Mouse (Mus musculus) lung, adult 2 months (tissue): Measurements from ENCODE around the gene Rxfp1. TPM values are rescaled to one million over a fixed set of nuclear protein-coding genes. Genes with fewer than 3 reads are reported as not detected.

ENCODE experiments used
- DNase-seq: peaks from one replicate; pipeline ENCODE4 v3.0.0; 2022
- H3K4me1 ChIP-seq: fragments of 200-500 bp; 2 replicates; pipeline ENCODE4 v1.6.1; 2011; ENCODE audit warnings: low read length; ENCODE audit not compliant: control insufficient read depth, insufficient read depth
- H3K4me3 ChIP-seq: fragments of 200-500 bp; replicated peaks from 2 replicates; pipeline ENCODE3; 2011; ENCODE audit warnings: low read depth, mild to moderate bottlenecking, control low read depth, low read length; ENCODE audit errors: extremely low read depth
- CTCF ChIP-seq: fragments of 200-500 bp; IDR thresholded peaks from 2 replicates; pipeline ENCODE4 v1.5.1; 2011; ENCODE audit warnings: mild to moderate bottlenecking, low read length, control low read depth; ENCODE audit not compliant: insufficient read depth
- POLR2A ChIP-seq: fragments of 200-500 bp; IDR thresholded peaks from 2 replicates; pipeline ENCODE4 v1.6.1; 2011; ENCODE audit warnings: low read depth, mild to moderate bottlenecking, control low read depth, low read length, borderline replicate concordance; ENCODE audit errors: extremely low read depth
- WGBS: fragments of 180-500 bp; shearing (Covaris S2); methylation state at CpG from one replicate; pipeline ENCODE4 v1.1.7; 2018; 5-methylcytosine and 5-hydroxymethylcytosine counted together
- polyA plus RNA-seq: library from polyadenylated mRNA; depleted of rRNA; stranded (reverse); fragments of >200 nt; gene quantifications from 2 replicates; pipeline ENCODE4 v1.2.3, GENCODE M21; 2012; rRNA removed

The Rxfp1 gene
- polyA plus RNA-seq, 1 experiment, result 0.36 TPM

DNA sequence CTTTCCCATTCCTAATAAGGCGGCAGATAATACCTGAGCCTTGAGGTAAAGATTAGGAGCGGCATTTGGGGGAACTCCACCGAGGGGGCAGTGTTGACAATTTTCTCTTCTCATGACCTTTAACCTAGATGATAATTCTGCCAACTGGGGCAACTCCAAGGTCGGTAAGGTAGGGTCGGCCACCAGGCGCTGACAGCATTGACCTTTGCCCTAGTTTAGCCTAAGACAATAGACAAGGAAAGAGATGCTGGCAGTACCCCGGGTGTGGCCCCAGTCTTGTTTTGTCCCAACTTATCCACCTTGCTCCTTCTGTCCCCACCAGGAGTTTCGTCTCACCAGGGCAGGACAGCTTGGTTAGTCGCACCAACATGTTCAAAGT is 109.5 kb downstream of the Rxfp1 start:
- WGBS, result under 1% methylated on average over 9 of the region's 9 CpGs
- H3K4me3 ChIP-seq, result peak overlapping the region; percentile 81
- no peak for TF ChIP-seq CTCF
- TF ChIP-seq POLR2A, result no peak
- H3K4me1 ChIP-seq, result peaks cover 3% of the 10 kb centered on the region; the same call in 1 of the 2 replicates
- DNase-seq, result no peak

DNA sequence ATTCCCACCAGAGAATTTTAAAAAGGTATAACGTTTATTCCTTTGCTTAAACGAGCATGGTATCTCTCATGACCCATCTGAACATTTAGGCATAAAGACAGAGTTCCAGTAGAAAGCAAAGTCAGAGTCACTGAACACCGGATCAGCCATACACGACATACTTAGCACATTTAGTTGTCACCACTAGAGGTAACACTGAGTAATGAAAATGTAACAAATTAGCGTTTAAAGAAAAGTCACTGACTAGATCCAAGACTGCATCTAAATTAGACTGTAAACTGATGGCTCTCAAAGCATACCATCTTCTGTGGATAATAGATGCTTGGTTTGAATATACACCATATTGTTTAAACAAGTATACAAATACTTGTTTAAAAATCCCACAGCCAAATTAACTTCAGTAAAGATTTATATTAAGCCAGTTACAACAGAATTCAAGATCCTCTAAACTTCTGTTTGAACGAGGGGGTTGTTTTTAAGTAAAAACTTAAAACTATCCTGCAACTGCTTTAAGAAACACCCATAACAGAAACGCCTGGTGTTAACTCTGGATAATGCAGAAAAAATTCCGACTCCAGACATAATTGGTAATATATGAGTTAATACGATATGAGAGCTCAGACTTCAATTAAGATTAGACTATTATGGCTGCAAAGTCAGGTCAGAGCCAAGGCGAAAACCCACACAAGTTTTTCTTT is 110.0 kb downstream of the Rxfp1 start:
- 12% methylated on average over 10 of the region's 10 CpGs for WGBS
- no peak for TF ChIP-seq POLR2A
- TF ChIP-seq CTCF, result no peak
- H3K4me3 ChIP-seq, result peak overlapping the region; percentile 81
- peaks cover 3% of the 10 kb centered on the region; the same call in 1 of the 2 replicates for H3K4me1 ChIP-seq
- DNase-seq, result no peak

DNA sequence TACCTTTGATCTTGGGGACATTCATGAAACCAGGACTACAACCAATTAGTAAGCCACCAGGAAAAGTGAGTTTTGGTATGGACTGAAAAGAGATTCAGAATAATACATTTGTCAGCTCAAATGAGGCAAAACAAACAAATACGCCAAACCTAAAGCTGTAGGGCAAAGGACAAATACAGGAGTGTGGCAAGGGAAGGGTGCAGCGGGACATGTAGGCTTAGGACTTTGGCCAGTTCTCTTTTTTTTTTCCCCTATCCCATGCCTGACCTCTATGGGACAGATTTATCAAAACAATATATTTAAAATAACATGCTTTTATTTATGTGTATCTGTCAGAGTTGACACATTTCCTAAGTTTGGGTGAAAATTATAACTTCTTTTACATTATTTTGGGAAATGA is 127.8 kb downstream of the Rxfp1 start:
- DNase-seq, result no peak
- TF ChIP-seq CTCF, result no peak
- TF ChIP-seq POLR2A, result no peak
- Histone ChIP-seq H3K4me1 (no peaks in the 10 kb centered on the region), H3K4me3 (no peak overlapping the region)
- WGBS, result 91% methylated on average over 2 of the region's 2 CpGs

DNA sequence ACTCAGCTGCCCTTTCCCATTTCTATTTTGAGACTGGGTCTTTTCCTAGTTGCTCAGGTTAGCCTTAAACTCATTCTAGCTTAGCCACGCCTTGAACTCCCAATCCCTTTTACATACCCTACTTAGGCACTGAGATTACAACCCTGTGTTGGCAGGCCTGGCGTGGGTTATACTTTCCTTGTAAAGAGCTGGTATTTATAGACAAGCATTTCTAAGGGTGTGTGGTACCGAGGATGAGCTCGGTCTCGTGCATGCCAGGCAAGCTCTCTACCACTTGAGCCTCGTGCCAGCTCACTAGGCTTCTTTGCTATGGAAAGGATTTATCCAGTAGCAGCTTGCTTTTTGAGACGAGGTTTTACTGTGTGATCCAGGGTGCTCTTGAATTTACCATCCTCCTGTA is 142.2 kb downstream of the Rxfp1 start:
- no peak for DNase-seq
- WGBS, result 88% methylated on average over 7 of the region's 7 CpGs
- H3K4me3 ChIP-seq, result no peak overlapping the region
- no peak for TF ChIP-seq CTCF
- TF ChIP-seq POLR2A, result no peak
- H3K4me1 ChIP-seq, result peaks cover 3% of the 10 kb centered on the region; the same call in 1 of the 2 replicates

DNA sequence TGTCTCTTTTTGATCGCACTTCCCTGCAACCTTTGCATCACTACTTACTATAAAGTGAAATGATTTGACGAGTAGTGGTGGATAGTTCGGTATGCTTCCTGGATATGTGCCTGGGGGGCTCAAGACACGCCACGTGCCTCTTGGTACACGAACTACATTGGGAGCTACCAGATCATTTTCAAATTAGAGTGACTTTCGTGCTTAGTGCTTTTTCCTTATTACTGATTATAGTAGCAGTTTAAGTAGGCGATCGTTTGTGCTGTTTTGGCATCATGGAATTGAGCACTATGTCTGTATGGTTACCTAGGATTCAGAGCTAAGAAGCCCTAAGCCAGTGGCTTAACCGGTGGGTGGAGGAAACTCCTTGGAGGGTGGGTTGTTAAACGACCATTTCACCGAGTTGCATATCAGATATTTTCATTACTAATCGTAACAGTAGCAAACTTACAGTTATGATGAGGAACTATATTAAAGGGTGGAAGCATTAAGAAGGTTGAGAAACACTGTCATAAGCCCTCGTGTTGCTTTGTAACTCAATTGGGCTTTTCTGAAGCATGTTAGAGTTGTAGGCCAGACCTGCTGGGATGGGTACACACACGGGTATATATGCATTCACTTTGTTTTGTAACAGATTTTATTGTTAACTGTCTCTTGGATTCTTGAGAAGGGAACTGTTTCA is 145.7 kb downstream of the Rxfp1 start:
- TF ChIP-seq POLR2A (no peak), CTCF (no peak)
- Histone ChIP-seq H3K4me3 (peak overlapping the region; percentile 68), H3K4me1 (peaks cover 3% of the 10 kb centered on the region; the same call in 1 of the 2 replicates)
- DNase-seq, result no peak
- WGBS, result 2% methylated on average over 15 of the region's 15 CpGs

Other genes starting within 250 kb of the Rxfp1 start
- gene Fnip2, start 170.1 kb downstream of the Rxfp1 start, polyA plus RNA-seq, result 5.7 and 10.2 TPM in 2 replicates
- gene Ppid, start 146.5 kb downstream of the Rxfp1 start, polyA plus RNA-seq, result 5.8 and 9.1 TPM in 2 replicates
- 0.92 and 1.2 TPM in 2 replicates for gene 4930579G24Rik, start 108.8 kb downstream of the Rxfp1 start, polyA plus RNA-seq
- 54.0 and 57.1 TPM in 2 replicates for gene Etfdh, start 108.4 kb downstream of the Rxfp1 start, polyA plus RNA-seq
- 0.92 and 1.9 TPM in 2 replicates for gene Tmem144, start 114.9 kb upstream of the Rxfp1 start, polyA plus RNA-seq
- 16.5 and 20.3 TPM in 2 replicates for gene Fam198b, start 146.7 kb upstream of the Rxfp1 start, polyA plus RNA-seq